Mouse (Mus musculus) forebrain, embryonic 11.5 days (tissue): Measurements from ENCODE around the gene Sapcd2. TPM values are rescaled to one million over a fixed set of nuclear protein-coding genes. Genes with fewer than 3 reads are reported as not detected.

ENCODE experiments used
- ATAC-seq: fragments of 200-750 bp; cut with Nextera tagmentation; replicated peaks from 2 replicates; pipeline ENCODE4 v1.8.0; 2017; ENCODE audit warnings: moderate TSS enrichment; ENCODE audit not compliant: low FRiP score
- DNase-seq: peaks from one replicate; pipeline ENCODE4 v3.0.0-alpha.2; 2017; ENCODE audit warnings: low spot score
- H3K27ac ChIP-seq: fragments of 300-500 bp; sonication (generic); 2 replicates; pipeline ENCODE4 v1.5.1; 2014; ENCODE audit warnings: low read depth, low read length
- H3K27me3 ChIP-seq: fragments of 300-500 bp; sonication (generic); 2 replicates; pipeline ENCODE4 v1.6.1; 2014; ENCODE audit warnings: mild to moderate bottlenecking, low read length, mixed read lengths; ENCODE audit not compliant: control insufficient read depth, insufficient read depth
- H3K36me3 ChIP-seq: fragments of 300-500 bp; sonication (generic); 2 replicates; pipeline ENCODE4 v1.6.1; 2014; ENCODE audit warnings: mild to moderate bottlenecking, low read length, moderate library complexity, mixed read lengths; ENCODE audit not compliant: control insufficient read depth, insufficient read depth
- H3K4me1 ChIP-seq: fragments of 300-500 bp; sonication (generic); replicated peaks from 2 replicates; pipeline ENCODE4 v1.6.1; 2014; ENCODE audit warnings: low read length, mixed read lengths; ENCODE audit not compliant: control insufficient read depth, insufficient read depth
- H3K4me2 ChIP-seq: fragments of 300-500 bp; sonication (generic); 2 replicates; pipeline ENCODE4 v1.6.1; 2014; ENCODE audit warnings: low read depth, mild to moderate bottlenecking, low read length, moderate library complexity, mixed read lengths; ENCODE audit not compliant: severe bottlenecking
- H3K4me3 ChIP-seq: fragments of 300-500 bp; sonication (generic); 2 replicates; pipeline ENCODE4 v1.5.1; 2014; ENCODE audit warnings: low read depth, low read length
- H3K9ac ChIP-seq: fragments of 300-500 bp; sonication (generic); 2 replicates; pipeline ENCODE4 v1.6.1; 2014; ENCODE audit warnings: low read length
- H3K9me3 ChIP-seq: fragments of 300-500 bp; sonication (generic); 2 replicates; pipeline ENCODE4 v1.6.1; 2016; ENCODE audit warnings: low read length, mixed read lengths; ENCODE audit not compliant: control insufficient read depth
- WGBS: fragments of 180-500 bp; shearing (Covaris S2); extraction: QIAGEN DNeasy Blood & Tissue Kit; methylation state at CpG from one replicate; pipeline ENCODE4 v1.1.7; 2014; 5-methylcytosine and 5-hydroxymethylcytosine counted together
- polyA plus RNA-seq: library from polyadenylated mRNA; unstranded; fragments of >200 nt; fragmentation: Nextera tagmentation; extraction: Ambion mirVana; gene quantifications from 2 replicates; pipeline ENCODE4 v1.2.1, GENCODE M21; 2014

Gene Sapcd2
- polyA plus RNA-seq, 1 experiment from 2014 or later: 79.0 TPM

- 88% methylated on average over 4 of the region's 4 CpGs for WGBS
- peaks cover 19% of the 10 kb centered on the region for H3K36me3 ChIP-seq
These were observed 22.6 kb upstream of the Sapcd2 start for GRCm38 (mm10) chr2:25349499-25349898.

GRCm38 (mm10) chr2:25350701-25351100, 21.4 kb upstream of the Sapcd2 start:
- Histone ChIP-seq H3K4me3 (no peak overlapping the region), H3K4me1 (peaks cover 4% of the 10 kb centered on the region; the same call in 1 of the 2 replicates), H3K27me3 (no peaks in the 10 kb centered on the region), H3K9me3 (no peaks in the 10 kb centered on the region), H3K9ac (no peak overlapping the region), H3K4me2 (no peak overlapping the region), H3K36me3 (peaks cover 14% of the 10 kb centered on the region), H3K27ac (no peak overlapping the region)
- ATAC-seq (no peak), DNase-seq (no peak)
- WGBS: 97% methylated on average over 3 of the region's 3 CpGs

More at GRCm38 (mm10) chr2:25349499-25349898, 22.6 kb upstream of the Sapcd2 start:
- H3K9ac ChIP-seq: no peak overlapping the region
- no peaks in the 10 kb centered on the region for H3K4me1 ChIP-seq
- no peak for ATAC-seq
- H3K4me2 ChIP-seq: no peak overlapping the region
- no peaks in the 10 kb centered on the region for H3K9me3 ChIP-seq
- H3K4me3 ChIP-seq: no peak overlapping the region
- H3K27ac ChIP-seq: no peak overlapping the region
- H3K27me3 ChIP-seq: no peaks in the 10 kb centered on the region
- DNase-seq: no peak

- DNase-seq (no peak), ATAC-seq (no peak)
- H3K36me3 ChIP-seq: peaks cover 4% of the 10 kb centered on the region
- 91% methylated on average over 6 of the region's 6 CpGs for WGBS
- peaks cover 10% of the 10 kb centered on the region for H3K4me1 ChIP-seq
- H3K9ac ChIP-seq: no peak overlapping the region
- no peak overlapping the region for H3K4me2 ChIP-seq
- no peak overlapping the region for H3K4me3 ChIP-seq
- no peaks in the 10 kb centered on the region for H3K9me3 ChIP-seq
- no peak overlapping the region for H3K27ac ChIP-seq
- H3K27me3 ChIP-seq: no peaks in the 10 kb centered on the region
These were observed 17.9 kb upstream of the Sapcd2 start for GRCm38 (mm10) chr2:25354211-25354610.

GRCm38 (mm10) chr2:25355419-25356066, 16.6 kb upstream of the Sapcd2 start:
- DNase-seq (no peak), ATAC-seq (no peak; the same call in 1 of the 2 replicates)
- Histone ChIP-seq H3K9me3 (no peaks in the 10 kb centered on the region), H3K4me1 (peaks cover 10% of the 10 kb centered on the region), H3K4me2 (peak overlapping the region; percentile 73), H3K27ac (no peak overlapping the region), H3K4me3 (peak overlapping the region; percentile 48), H3K36me3 (no peaks in the 10 kb centered on the region; the same call in none of the 2 replicates), H3K9ac (peak overlapping the region; percentile 74), H3K27me3 (no peaks in the 10 kb centered on the region)
- 41% methylated on average over 18 of the region's 18 CpGs for WGBS

GRCm38 (mm10) chr2:25356208-25357079, 15.7 kb upstream of the Sapcd2 start, which contains the start of gene Dpp7:
Gene Dpp7, minus strand, starts transcription at chr2:25356359.
- Histone ChIP-seq H3K4me2 (peak within 1 kb of the TSS; percentile 73), H3K9me3 (no peaks in the 10 kb centered on the region), H3K4me1 (peaks cover 10% of the 10 kb centered on the region), H3K4me3 (peak within 1 kb of the TSS; percentile 48), H3K27ac (no peak within 1 kb of the TSS), H3K36me3 (no peaks in the 10 kb centered on the region; the same call in none of the 2 replicates), H3K27me3 (no peaks in the 10 kb centered on the region), H3K9ac (peak within 1 kb of the TSS; percentile 74)
- DNase-seq (peak; percentile 91), ATAC-seq (peak; percentile 78)
- 8% methylated on average over 13 of the region's 13 CpGs for WGBS

- no peak overlapping the region for H3K9ac ChIP-seq
These were observed 12.3 kb upstream of the Sapcd2 start for GRCm38 (mm10) chr2:25359848-25360247.

GRCm38 (mm10) chr2:25363478-25364178, 8.5 kb upstream of the Sapcd2 start:
- no peak overlapping the region for H3K4me3 ChIP-seq
- no peak overlapping the region for H3K4me2 ChIP-seq
- H3K36me3 ChIP-seq: no peaks in the 10 kb centered on the region
- H3K4me1 ChIP-seq: 0 out of 2 replicates have a peak, but pooled peaks cover 5% of the 10 kb centered on the region
- WGBS: 71% methylated on average over 13 of the region's 13 CpGs
- no peaks in the 10 kb centered on the region for H3K9me3 ChIP-seq
- peaks cover 18% of the 10 kb centered on the region for H3K27me3 ChIP-seq
- no peak for ATAC-seq
- no peak for DNase-seq
- H3K27ac ChIP-seq: no peak overlapping the region
- no peak overlapping the region for H3K9ac ChIP-seq

More at GRCm38 (mm10) chr2:25359848-25360247, 12.3 kb upstream of the Sapcd2 start:
- 85% methylated on average over 4 of the region's 4 CpGs for WGBS
- H3K36me3 ChIP-seq: no peaks in the 10 kb centered on the region
- peaks cover 10% of the 10 kb centered on the region for H3K27me3 ChIP-seq
- no peak overlapping the region for H3K27ac ChIP-seq
- H3K9me3 ChIP-seq: no peaks in the 10 kb centered on the region
- no peak for DNase-seq
- ATAC-seq: no peak
- H3K4me2 ChIP-seq: no peak overlapping the region
- peaks cover 11% of the 10 kb centered on the region for H3K4me1 ChIP-seq
- H3K4me3 ChIP-seq: no peak overlapping the region

GRCm38 (mm10) chr2:25364313-25364712, 7.8 kb upstream of the Sapcd2 start:
- ATAC-seq (no peak), DNase-seq (no peak)
- Histone ChIP-seq H3K36me3 (no peaks in the 10 kb centered on the region), H3K4me3 (no peak overlapping the region), H3K4me1 (0 out of 2 replicates have a peak, but pooled peaks cover 5% of the 10 kb centered on the region), H3K4me2 (no peak overlapping the region), H3K9me3 (no peaks in the 10 kb centered on the region), H3K27ac (no peak overlapping the region), H3K9ac (no peak overlapping the region), H3K27me3 (peaks cover 18% of the 10 kb centered on the region)
- 81% methylated on average over 4 of the region's 4 CpGs for WGBS
